ENCODE assay signal across 7 mouse cellular contexts in genomic region chr12:69131981-69132380, GRCm38 (mm10). TPM values are rescaled to one million over a fixed set of nuclear protein-coding genes. Genes with fewer than 3 reads are reported as not detected.
DNase-seq lines count a peak whose midpoint lies in the region; ATAC-seq lines count a peak whose summit lies in the region.

No protein-coding gene starts in this region.

- H3K27ac ChIP-seq in midbrain, embryonic 11.5 days (ENCODE audit: low read depth, low read length), result no peak overlapping the region
- no peak overlapping the region for H3K27ac ChIP-seq in midbrain, embryonic 10.5 days (replicated peaks)

- no peak overlapping the region for H3K9ac ChIP-seq in midbrain, embryonic 11.5 days (ENCODE audit: low read length)

- H3K4me3 ChIP-seq in midbrain, embryonic 11.5 days (ENCODE audit: low read depth, low read length), result no peak overlapping the region
- H3K4me3 ChIP-seq in midbrain, embryonic 10.5 days, result no peak overlapping the region

- no peaks in the 10 kb centered on the region for H3K4me1 ChIP-seq in midbrain, embryonic 11.5 days (ENCODE audit: control insufficient read depth, insufficient read depth, low read length)
- peaks cover 10% of the 10 kb centered on the region; the same call in 1 of the 2 replicates for H3K4me1 ChIP-seq in midbrain, embryonic 10.5 days

- no peaks in the 10 kb centered on the region for H3K9me3 ChIP-seq in midbrain, embryonic 11.5 days (ENCODE audit: control insufficient read depth, low read length)
- H3K9me3 ChIP-seq in midbrain, embryonic 10.5 days (replicated peaks), result no peaks in the 10 kb centered on the region

- no peak overlapping the region for H3K4me2 ChIP-seq in midbrain, embryonic 11.5 days

- DNase-seq in midbrain, embryonic 11.5 days (ENCODE audit: low spot score, missing footprints), result peak; percentile 90
- DNase-seq in midbrain, embryonic 10.5 days (ENCODE audit: low spot score), result no peak
- DNase-seq in T-cell, adult 2 months (ENCODE audit: low spot score), result peak; percentile 21
- DNase-seq in embryo, embryonic 11 days, result peak; percentile 78
- peak; percentile 37 to 80 for DNase-seq in kidney, postnatal 36 days
- peak; percentile 24 for DNase-seq in lung, postnatal 25 days (ENCODE audit: low spot score)
- peak; percentile 16 to 22 for DNase-seq in right cerebral cortex, postnatal 36 days (ENCODE audit: low spot score in 2 of 2)

- no peaks in the 10 kb centered on the region for H3K36me3 ChIP-seq in midbrain, embryonic 11.5 days (ENCODE audit: control insufficient read depth, insufficient read depth, low read length)
- no peaks in the 10 kb centered on the region for H3K36me3 ChIP-seq in midbrain, embryonic 10.5 days

- no peaks in the 10 kb centered on the region for H3K27me3 ChIP-seq in midbrain, embryonic 11.5 days (ENCODE audit: control insufficient read depth, insufficient read depth, low read length)
- no peaks in the 10 kb centered on the region for H3K27me3 ChIP-seq in midbrain, embryonic 10.5 days (ENCODE audit: low read depth, poor library complexity, severe bottlenecking)

- ATAC-seq in midbrain, embryonic 11.5 days (ENCODE audit: low FRiP score), result peak; percentile 67; the same call in 1 of the 2 replicates

- 10% methylated on average over 10 of the region's 10 CpGs for WGBS in midbrain, embryonic 11.5 days
- 9% methylated on average over 10 of the region's 10 CpGs for WGBS in midbrain, embryonic 10.5 days

RNA-seq across cellular contexts. Expression of gene Rps29, which starts 27.0 kb away (rescaled TPM):
- 1,283 and 1,438 TPM in 2 replicates for polyA plus RNA-seq in midbrain, embryonic 11.5 days (2014; fragmentation: Nextera tagmentation; extraction: Ambion mirVana)
- 1,159 and 1,322 TPM in 2 replicates for polyA plus RNA-seq in midbrain, embryonic 10.5 days (2016; fragmentation: Nextera tagmentation; extraction: Ambion mirVana)

RNA-seq across cellular contexts. Expression of gene Lrr1, which starts 36.6 kb away (rescaled TPM):
- polyA plus RNA-seq in midbrain, embryonic 11.5 days (2014; fragmentation: Nextera tagmentation; extraction: Ambion mirVana), result 28.9 and 31.1 TPM in 2 replicates
- 33.3 and 35.8 TPM in 2 replicates for polyA plus RNA-seq in midbrain, embryonic 10.5 days (2016; fragmentation: Nextera tagmentation; extraction: Ambion mirVana)

RNA-seq across cellular contexts. Expression of gene Rpl36al, which starts 51.9 kb away (rescaled TPM):
- polyA plus RNA-seq in midbrain, embryonic 11.5 days (2014; fragmentation: Nextera tagmentation; extraction: Ambion mirVana), result 470 and 474 TPM in 2 replicates
- 467 and 542 TPM in 2 replicates for polyA plus RNA-seq in midbrain, embryonic 10.5 days (2016; fragmentation: Nextera tagmentation; extraction: Ambion mirVana)

RNA-seq across cellular contexts. Expression of gene Mgat2, which starts 52.0 kb away (rescaled TPM):
- 34.5 and 35.7 TPM in 2 replicates for polyA plus RNA-seq in midbrain, embryonic 11.5 days (2014; fragmentation: Nextera tagmentation; extraction: Ambion mirVana)
- 32.6 and 34.3 TPM in 2 replicates for polyA plus RNA-seq in midbrain, embryonic 10.5 days (2016; fragmentation: Nextera tagmentation; extraction: Ambion mirVana)
